Mouse (Mus musculus): Measurements from ENCODE around the gene Shb. TPM values are rescaled to one million over a fixed set of nuclear protein-coding genes. Genes with fewer than 3 reads are reported as not detected.
"Not testable (repeated sequence)": the region's sequence is repeated elsewhere in the genome, so short reads cannot be mapped to it uniquely, and the experiment has no call there.

Shb gene
- polyA plus RNA-seq, 1 experiment, result 23.4 TPM

GRCm38 (mm10) chr4:45420733-45421132 is 111.5 kb downstream of the Shb start:
- no peak for DNase-seq (ENCODE audit: low read depth)

DNA sequence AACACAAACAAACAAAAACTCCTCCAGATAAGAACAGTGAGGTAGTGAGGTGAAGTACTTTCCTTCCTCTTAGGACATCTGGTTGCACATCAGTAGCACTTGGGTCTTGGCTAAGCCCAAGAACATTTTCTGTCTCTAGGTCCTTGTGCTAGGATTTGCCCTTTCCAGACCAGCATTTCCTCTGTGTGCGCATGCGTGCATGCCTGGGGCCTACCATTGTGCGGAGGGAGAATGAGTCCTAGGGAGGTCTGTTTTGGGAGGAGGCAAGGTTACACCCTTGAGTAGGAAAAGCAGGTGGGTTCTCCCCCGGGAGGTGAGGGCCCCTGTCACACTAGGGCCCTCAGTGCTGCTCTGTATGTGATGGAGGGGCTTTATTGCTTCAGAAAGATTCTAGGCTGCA is 113.2 kb downstream of the Shb start:
- no peak for DNase-seq (ENCODE audit: low read depth)

GRCm38 (mm10) chr4:45418229-45418950 is 113.9 kb downstream of the Shb start:
- DNase-seq (ENCODE audit: low read depth), result no peak

- no peak for DNase-seq (ENCODE audit: low read depth)
Observed at GRCm38 (mm10) chr4:45416314-45416713, 116.0 kb downstream of the Shb start.

GRCm38 (mm10) chr4:45413674-45414338 is 118.5 kb downstream of the Shb start:
- peak; percentile 81 for DNase-seq (ENCODE audit: low read depth)

GRCm38 (mm10) chr4:45412433-45413192 is 119.7 kb downstream of the Shb start:
- DNase-seq (ENCODE audit: low read depth), result no peak

GRCm38 (mm10) chr4:45411181-45411790 is 121.0 kb downstream of the Shb start:
- no peak for DNase-seq (ENCODE audit: low read depth)

DNA sequence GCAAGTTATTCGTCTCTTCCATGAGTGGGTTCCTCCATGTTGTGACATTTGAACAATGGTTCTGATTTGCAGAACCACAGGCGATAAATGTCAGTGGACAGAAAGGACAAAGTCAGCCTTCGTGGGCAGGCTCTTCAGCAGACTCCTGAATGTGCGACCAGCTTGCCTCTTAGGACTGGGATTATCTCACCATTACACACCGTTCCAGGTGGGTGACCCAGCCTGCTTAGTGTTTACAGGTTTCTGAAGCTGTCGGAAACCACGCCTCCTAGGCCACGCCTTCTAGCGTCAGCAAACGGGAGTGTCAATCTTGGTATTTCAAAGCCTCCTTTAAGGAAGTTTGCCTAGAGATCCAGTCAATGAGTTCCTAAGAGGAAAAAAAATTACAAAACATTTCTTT is 123.0 kb downstream of the Shb start:
- no peak for DNase-seq (ENCODE audit: low read depth)

DNA sequence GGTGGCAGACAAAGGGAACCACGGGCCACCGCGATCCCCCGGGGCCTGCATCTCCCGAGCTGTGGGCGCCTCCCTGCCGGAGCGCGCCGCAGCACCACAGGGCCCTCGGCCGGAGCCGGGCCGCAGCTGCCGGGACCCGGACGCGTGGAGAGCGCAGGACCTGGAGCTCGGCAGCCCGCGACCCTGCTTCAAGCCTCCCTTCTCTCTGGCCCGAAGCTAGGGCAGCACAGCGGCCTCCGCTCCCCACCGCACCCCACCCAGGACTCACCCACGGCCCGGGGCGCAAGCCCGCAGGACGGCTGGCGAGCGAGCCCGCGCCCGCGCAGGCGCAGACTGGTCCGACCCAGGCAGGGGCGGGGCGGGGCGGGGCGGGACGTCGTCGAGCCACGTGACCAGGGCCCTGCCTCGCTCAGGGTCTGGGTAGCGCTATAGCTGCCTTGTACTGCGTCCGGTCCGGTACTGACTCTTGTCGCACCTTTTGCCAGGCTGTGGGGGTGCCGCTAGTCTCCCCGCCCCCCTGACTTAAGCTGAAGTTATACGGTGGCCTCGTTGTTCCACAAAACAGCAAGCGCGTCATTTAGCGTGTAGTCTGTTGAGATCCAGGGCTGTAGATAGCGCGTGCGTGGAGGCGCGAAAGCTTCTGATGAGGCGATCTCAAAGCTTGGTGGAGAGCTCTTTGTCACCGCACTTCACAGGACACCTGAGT is 123.7 kb downstream of the Shb start, which contains the start of gene Slc25a51:
Slc25a51 (minus strand) TSS at position 340 of the 706 bp plus-strand sequence.
- peak; percentile 86 for DNase-seq (ENCODE audit: low read depth)

GRCm38 (mm10) chr4:45407703-45408334 is 124.5 kb downstream of the Shb start:
- DNase-seq (ENCODE audit: low read depth), result no peak

- DNase-seq (ENCODE audit: low read depth), result no peak
Observed at GRCm38 (mm10) chr4:45407001-45407702, 125.1 kb downstream of the Shb start.

DNA sequence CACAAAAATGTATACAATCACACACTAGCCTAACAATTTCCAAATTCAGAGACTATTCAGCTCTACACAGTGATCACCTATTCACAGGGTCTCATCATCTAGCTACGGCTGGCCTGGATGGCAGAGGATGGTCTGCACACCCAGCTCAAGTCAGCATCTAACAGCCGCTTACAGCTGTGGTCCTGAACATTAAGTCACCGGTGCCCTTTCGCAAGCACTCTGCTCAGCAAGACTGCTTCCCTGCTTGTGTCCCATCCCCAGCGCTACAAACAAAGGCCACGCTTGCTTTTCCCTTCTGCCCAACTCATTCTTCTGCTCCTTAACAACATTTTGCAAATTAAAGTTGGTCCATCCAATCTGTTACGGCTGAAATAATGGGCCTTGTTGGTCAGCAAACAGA is 125.9 kb downstream of the Shb start:
- no peak for DNase-seq (ENCODE audit: low read depth)

DNA sequence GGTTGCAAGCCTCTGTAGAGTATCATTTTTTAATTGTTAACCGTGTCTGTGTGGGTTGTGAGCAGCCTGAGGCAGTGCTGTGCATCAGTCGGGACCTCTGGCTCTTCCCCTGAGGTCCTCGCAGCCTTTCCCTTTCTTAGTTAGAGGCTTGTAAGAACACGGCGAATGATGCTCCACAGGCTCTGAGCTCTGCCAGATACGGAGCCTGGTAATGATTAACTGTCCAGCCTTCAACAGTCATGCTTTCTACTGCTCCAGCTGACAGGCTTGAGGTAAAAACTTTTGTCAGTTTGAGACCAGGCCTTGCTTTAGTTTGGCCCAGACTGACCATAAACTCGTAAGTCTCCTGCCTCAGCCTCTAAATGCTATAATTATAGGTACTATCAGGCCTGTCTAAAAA is 127.0 kb downstream of the Shb start:
- no peak for DNase-seq (ENCODE audit: low read depth)

GRCm38 (mm10) chr4:45404086-45404485 is 128.2 kb downstream of the Shb start:
- no peak for DNase-seq (ENCODE audit: low read depth)

GRCm38 (mm10) chr4:45403499-45403878 is 128.8 kb downstream of the Shb start:
- no peak for DNase-seq (ENCODE audit: low read depth)

- no peak for DNase-seq (ENCODE audit: low read depth)
Observed at GRCm38 (mm10) chr4:45402878-45403498, 129.3 kb downstream of the Shb start.

DNA sequence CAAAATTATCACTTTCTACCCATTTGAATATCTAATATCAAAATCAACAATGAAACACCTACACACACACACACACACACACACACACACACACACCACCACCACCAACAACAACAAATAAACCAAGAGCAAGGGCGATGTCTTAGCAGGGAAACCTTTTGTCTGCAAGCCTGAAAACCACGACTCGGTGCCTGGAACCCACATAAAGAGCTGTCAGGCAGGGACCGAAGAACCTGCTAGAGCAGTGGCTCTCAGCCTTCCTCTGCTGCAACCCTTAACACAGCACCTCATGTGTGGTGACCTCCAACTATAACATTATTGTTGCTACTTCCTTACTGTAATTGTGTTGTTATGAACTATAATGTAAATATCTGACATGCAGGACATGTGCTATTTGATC is 130.0 kb downstream of the Shb start:
- no peak for DNase-seq (ENCODE audit: low read depth)

GRCm38 (mm10) chr4:45399421-45400210 is 132.7 kb downstream of the Shb start:
- DNase-seq (ENCODE audit: low read depth), result no peak

GRCm38 (mm10) chr4:45398315-45398714 is 134.0 kb downstream of the Shb start:
- not testable (repeated sequence) for DNase-seq (ENCODE audit: low read depth)
